Mouse (Mus musculus) CD4-positive naive resting alpha-beta T cell, adult 76 days (primary cell): Measurements from ENCODE around the gene Pid1. TPM values are rescaled to one million over a fixed set of nuclear protein-coding genes. Genes with fewer than 3 reads are reported as not detected.

ENCODE experiments used
- total RNA-seq: library from RNA; stranded (reverse); gene quantifications from one replicate; pipeline ENCODE4 v1.2.4, GENCODE M21; 2023

Gene Pid1
- total RNA-seq: 5.3 TPM

DNA sequence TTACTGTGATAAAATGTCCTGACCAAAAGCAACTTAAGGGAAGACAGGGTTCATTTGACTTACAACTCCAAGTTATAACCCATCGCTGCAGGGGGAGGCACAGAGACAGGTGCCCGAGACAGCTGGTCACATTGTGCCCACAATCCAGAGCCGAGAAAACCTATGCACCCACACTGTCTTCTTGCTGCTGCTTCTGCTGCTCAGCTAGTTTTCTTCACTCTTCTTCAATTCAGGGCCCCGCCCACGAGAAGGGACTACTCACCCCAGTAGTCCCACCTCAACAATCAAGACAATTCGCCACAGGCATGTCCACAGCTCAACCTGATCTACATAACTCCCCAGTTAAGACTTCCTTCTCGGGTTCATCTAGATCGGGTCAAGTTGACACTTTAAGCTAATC lies at the start of gene Pid1:
Gene Pid1, minus strand, starts transcription at position 214 of the 400 bp plus-strand sequence.

